Mouse (Mus musculus): ENCODE results near the gene Angptl4. TPM values are rescaled to one million over a fixed set of nuclear protein-coding genes. Genes with fewer than 3 reads are reported as not detected.

Gene Angptl4
- total and polyA plus RNA-seq, 3 experiments, result 6.3 to 12.2 (median 8.0) TPM

- H3K4me3 ChIP-seq (replicated peaks in 1 of 3; ENCODE audit: low read depth in 2 of 3, low read length in 2 of 3, poor library complexity in 1 of 3), result peak within 1 kb of the TSS in 2 of 3 experiments; percentile 44 to 63
- dilution Hi-C loops (cut with MboI; ENCODE audit: extremely low pct_ligation_motif_present, extremely low pct_unique_long_range_greater_than_20kb, low sequenced_read_pairs) (no loop called here), in situ Hi-C loops (cut with MboI; ENCODE audit: low pct_ligation_motif_present, low pct_unique_long_range_greater_than_20kb, low sequenced_read_pairs) (no loop called here)
- TF ChIP-seq POLR2A (IDR thresholded peaks at IDR 0.05; ENCODE audit: low read depth, low read length) (peak; percentile 51; the same call in 1 of the 2 replicates), BHLHE40 (IDR thresholded peaks at IDR 0.05; ENCODE audit: low read depth, low read length) (peak; percentile 69), KAT2A (IDR thresholded peaks at IDR 0.05; ENCODE audit: insufficient replicate concordance, low read length) (no peak), ELF1 (IDR thresholded peaks at IDR 0.05; ENCODE audit: low read depth, low read length) (0 out of 2 replicates have a peak, but pooled peaks have one; percentile 16), CHD2 (IDR thresholded peaks at IDR 0.05; ENCODE audit: low read length) (peak; percentile 94), NRF1 (IDR thresholded peaks at IDR 0.05; ENCODE audit: low read depth, low read length) (0 out of 2 replicates have a peak, but pooled peaks have one; percentile 35), JUND (conservative IDR thresholded peaks at IDR 0.05; ENCODE audit: low read depth, low read length) (no peak), PAX5 (IDR thresholded peaks at IDR 0.05; ENCODE audit: low read length) (no peak), SIN3A (IDR thresholded peaks at IDR 0.05; ENCODE audit: low read length) (0 out of 2 replicates have a peak, but pooled peaks have one; percentile 30), TBP (conservative IDR thresholded peaks at IDR 0.05; ENCODE audit: low read depth, low read length) (peak; percentile 84), MAZ (IDR thresholded peaks at IDR 0.05; ENCODE audit: low read depth, low read length) (peak; percentile 65; the same call in 1 of the 2 replicates)
- peak within 1 kb of the TSS; percentile 59 for H3K4me2 ChIP-seq (ENCODE audit: insufficient read depth, low read depth, poor library complexity, severe bottlenecking)
- H3K27ac ChIP-seq (ENCODE audit: insufficient read depth, low read depth), result no peak within 1 kb of the TSS
- H3K79me2 ChIP-seq (replicated peaks; ENCODE audit: control insufficient read depth, extremely low read depth, insufficient read depth, poor library complexity, severe bottlenecking), result no peaks in the 10 kb centered on the region
- peaks cover 7% of the 10 kb centered on the region for H3K27me3 ChIP-seq (replicated peaks)
- H3K4me1 ChIP-seq (ENCODE audit: control insufficient read depth in 1 of 2, insufficient read depth in 2 of 2), result peaks cover 10 to 19% of the 10 kb centered on the region in 2 experiments
- no peaks in the 10 kb centered on the region for H3K9me3 ChIP-seq (replicated peaks; ENCODE audit: low read length)
- H3K36me3 ChIP-seq (replicated peaks in 1 of 2; ENCODE audit: control insufficient read depth in 1 of 2, insufficient read depth in 1 of 2, low read length in 1 of 2), result peaks cover 0 to 3% of the 10 kb centered on the region in 2 experiments
- DNase-seq (ENCODE audit: extremely low read depth), result peak; percentile 84
- H3K9ac ChIP-seq (ENCODE audit: insufficient read depth, low read depth), result peak within 1 kb of the TSS; percentile 25; the same call in 1 of the 2 replicates
These were observed 28.9 kb upstream of the Angptl4 start, which contains the start of gene Kank3 for GRCm38 (mm10) chr17:33810334-33811141. Gene Kank3, plus strand, starts transcription at chr17:33810519.

- no peak for DNase-seq (ENCODE audit: extremely low read depth)
- Histone ChIP-seq H3K27me3 (replicated peaks) (peaks cover 7% of the 10 kb centered on the region), H3K4me1 (ENCODE audit: control insufficient read depth in 1 of 2, insufficient read depth in 2 of 2) (peaks cover 15 to 20% of the 10 kb centered on the region in 2 experiments), H3K4me2 (ENCODE audit: insufficient read depth, low read depth, poor library complexity, severe bottlenecking) (no peak overlapping the region), H3K4me3 (replicated peaks in 1 of 3; ENCODE audit: low read depth in 2 of 3, low read length in 2 of 3, poor library complexity in 1 of 3) (no peak overlapping the region), H3K36me3 (replicated peaks in 1 of 2; ENCODE audit: control insufficient read depth in 1 of 2, insufficient read depth in 1 of 2, low read length in 1 of 2) (no peaks in the 10 kb centered on the region), H3K9ac (ENCODE audit: insufficient read depth, low read depth) (no peak overlapping the region), H3K9me3 (replicated peaks; ENCODE audit: low read length) (no peaks in the 10 kb centered on the region), H3K27ac (ENCODE audit: insufficient read depth, low read depth) (no peak overlapping the region), H3K79me2 (replicated peaks; ENCODE audit: control insufficient read depth, extremely low read depth, insufficient read depth, poor library complexity, severe bottlenecking) (no peaks in the 10 kb centered on the region)
- dilution Hi-C loops (cut with MboI; ENCODE audit: extremely low pct_ligation_motif_present, extremely low pct_unique_long_range_greater_than_20kb, low sequenced_read_pairs) (no loop called here), in situ Hi-C loops (cut with MboI; ENCODE audit: low pct_ligation_motif_present, low pct_unique_long_range_greater_than_20kb, low sequenced_read_pairs) (loop anchor here (10.0 kb wide), 1 partner anchor 363 kb away; no protein-coding TSS in a partner anchor)
- TF ChIP-seq RAD21 (IDR thresholded peaks at IDR 0.05; ENCODE audit: low read depth, low read length) (no peak), UBTF (IDR thresholded peaks at IDR 0.05; ENCODE audit: low read depth, low read length) (no peak), USF2 (conservative IDR thresholded peaks at IDR 0.05; ENCODE audit: low read depth, low read length) (no peak), NELFE (IDR thresholded peaks at IDR 0.05; ENCODE audit: low read depth, low read length) (no peak), MAX (IDR thresholded peaks at IDR 0.05; ENCODE audit: low read length) (no peak), NRF1 (IDR thresholded peaks at IDR 0.05; ENCODE audit: low read depth, low read length) (no peak), CHD2 (IDR thresholded peaks at IDR 0.05; ENCODE audit: low read length) (no peak), PAX5 (IDR thresholded peaks at IDR 0.05; ENCODE audit: low read length) (no peak), MAFK (IDR thresholded peaks at IDR 0.05; ENCODE audit: insufficient replicate concordance, low read length) (no peak), ZNF384 (IDR thresholded peaks at IDR 0.05; ENCODE audit: low read depth, low read length) (no peak), GABPA (IDR thresholded peaks at IDR 0.05; ENCODE audit: insufficient replicate concordance, low read depth, low read length) (no peak), TBP (conservative IDR thresholded peaks at IDR 0.05; ENCODE audit: low read depth, low read length) (no peak), IRF4 (IDR thresholded peaks at IDR 0.05; ENCODE audit: low read depth, low read length) (no peak), POLR2A (IDR thresholded peaks at IDR 0.05; ENCODE audit: low read depth, low read length) (no peak), SIN3A (IDR thresholded peaks at IDR 0.05; ENCODE audit: low read length) (no peak), RCOR1 (conservative IDR thresholded peaks at IDR 0.05; ENCODE audit: low read depth, low read length) (no peak), ZC3H11A (IDR thresholded peaks at IDR 0.05; ENCODE audit: low read depth, low read length) (no peak), MEF2A (IDR thresholded peaks at IDR 0.05; ENCODE audit: borderline replicate concordance, low read depth, low read length) (no peak)
These were observed 26.6 kb upstream of the Angptl4 start for GRCm38 (mm10) chr17:33808192-33808591.
